Mouse (Mus musculus): ENCODE measurements around the gene Dnlz.

- TF ChIP-seq CTCF (IDR thresholded peaks at IDR 0.05; ENCODE audit: extremely low read depth, insufficient read depth, insufficient read length, insufficient replicate concordance) (no peak), POLR2A (IDR thresholded peaks at IDR 0.05; ENCODE audit: low read depth, low read length) (no peak)
Measured at GRCm38 (mm10) chr2:26329402-26329801, 22.5 kb downstream of the Dnlz start.
